Mouse (Mus musculus) heart, embryonic 13.5 days (tissue): ENCODE measurements around the gene Mcm10. TPM values are rescaled to one million over a fixed set of nuclear protein-coding genes. Genes with fewer than 3 reads are reported as not detected.

Experiments
- ATAC-seq: fragments of 200-750 bp; cut with Nextera tagmentation; 2 replicates; pipeline ENCODE4 v1.8.0; 2017; ENCODE audit warnings: moderate TSS enrichment; ENCODE audit not compliant: insufficient number of reproducible peaks, low FRiP score, low TSS enrichment; ENCODE audit errors: extremely low read depth
- H3K27ac ChIP-seq: fragments of 300-500 bp; sonication (generic); replicated peaks from 2 replicates; pipeline ENCODE4 v1.5.1; 2015; ENCODE audit warnings: moderate library complexity, mild to moderate bottlenecking, inconsistent platforms
- H3K27me3 ChIP-seq: fragments of 300-500 bp; sonication (generic); replicated peaks from 2 replicates; pipeline ENCODE4 v1.6.1; 2015; ENCODE audit warnings: mild to moderate bottlenecking, inconsistent platforms
- H3K36me3 ChIP-seq: fragments of 300-500 bp; sonication (generic); 2 replicates; pipeline ENCODE4 v1.6.1; 2015; ENCODE audit warnings: mild to moderate bottlenecking, inconsistent platforms
- H3K4me1 ChIP-seq: fragments of 300-500 bp; sonication (generic); 2 replicates; pipeline ENCODE4 v1.6.1; 2015; ENCODE audit warnings: inconsistent platforms
- H3K4me2 ChIP-seq: fragments of 300-500 bp; sonication (generic); 2 replicates; pipeline ENCODE4 v1.6.1; 2015; ENCODE audit warnings: inconsistent platforms, mild to moderate bottlenecking, moderate library complexity
- H3K4me3 ChIP-seq: fragments of 300-500 bp; sonication (generic); 2 replicates; pipeline ENCODE4 v1.5.1; 2015; ENCODE audit warnings: moderate library complexity, mild to moderate bottlenecking, inconsistent platforms
- H3K9ac ChIP-seq: fragments of 300-500 bp; sonication (generic); 2 replicates; pipeline ENCODE4 v1.6.1; 2015; ENCODE audit warnings: inconsistent platforms, mild to moderate bottlenecking, moderate library complexity
- H3K9me3 ChIP-seq: fragments of 300-500 bp; sonication (generic); 2 replicates; pipeline ENCODE4 v1.6.1; 2016; ENCODE audit warnings: inconsistent platforms
- WGBS: fragments of 180-500 bp; shearing (Covaris S2); methylation state at CpG from one replicate; pipeline ENCODE4 v1.1.7; 2015; ENCODE audit warnings: mixed read lengths; 5-methylcytosine and 5-hydroxymethylcytosine counted together
- polyA plus RNA-seq: library from polyadenylated mRNA; unstranded; fragments of >200 nt; fragmentation: Nextera tagmentation; extraction: Ambion mirVana; gene quantifications from 2 replicates; pipeline ENCODE4 v1.2.1, GENCODE M21; 2015

Mcm10 gene
- polyA plus RNA-seq, 1 experiment from 2014 or later: 17.3 TPM

- Histone ChIP-seq H3K4me2 (no peak overlapping the region), H3K27me3 (no peaks in the 10 kb centered on the region), H3K9ac (no peak overlapping the region), H3K9me3 (no peaks in the 10 kb centered on the region), H3K4me3 (no peak overlapping the region), H3K36me3 (peaks cover 38% of the 10 kb centered on the region), H3K27ac (no peak overlapping the region), H3K4me1 (peaks cover 11% of the 10 kb centered on the region)
- no peak for ATAC-seq
- WGBS: 91% methylated on average over 4 of the region's 4 CpGs
Measured at GRCm38 (mm10) chr2:5029808-5030207, 17.2 kb upstream of the Mcm10 start.

GRCm38 (mm10) chr2:5028047-5028446 is 15.5 kb upstream of the Mcm10 start:
- Histone ChIP-seq H3K4me2 (no peak overlapping the region), H3K4me3 (no peak overlapping the region), H3K27me3 (no peaks in the 10 kb centered on the region), H3K4me1 (peaks cover 12% of the 10 kb centered on the region), H3K27ac (no peak overlapping the region), H3K9ac (no peak overlapping the region), H3K36me3 (peaks cover 38% of the 10 kb centered on the region), H3K9me3 (no peaks in the 10 kb centered on the region)
- WGBS: 57% methylated on average over 7 of the region's 7 CpGs
- peak; percentile 31; the same call in 1 of the 2 replicates for ATAC-seq

- no peak overlapping the region for H3K27ac ChIP-seq
- 80% methylated on average over 6 of the region's 6 CpGs for WGBS
- H3K9me3 ChIP-seq: no peaks in the 10 kb centered on the region
- peaks cover 13% of the 10 kb centered on the region for H3K4me1 ChIP-seq
- H3K4me2 ChIP-seq: no peak overlapping the region
- ATAC-seq: no peak
- H3K9ac ChIP-seq: no peak overlapping the region
- H3K36me3 ChIP-seq: peaks cover 38% of the 10 kb centered on the region
- no peaks in the 10 kb centered on the region for H3K27me3 ChIP-seq
- H3K4me3 ChIP-seq: no peak overlapping the region
Measured at GRCm38 (mm10) chr2:5027057-5027456, 14.5 kb upstream of the Mcm10 start.

GRCm38 (mm10) chr2:5025162-5025733 is 12.7 kb upstream of the Mcm10 start:
- 46% methylated on average over 3 of the region's 4 CpGs for WGBS
- H3K27me3 ChIP-seq: no peaks in the 10 kb centered on the region
- H3K9me3 ChIP-seq: no peaks in the 10 kb centered on the region
- ATAC-seq: no peak
- no peak overlapping the region for H3K4me3 ChIP-seq
- no peak overlapping the region for H3K4me2 ChIP-seq
- H3K36me3 ChIP-seq: peaks cover 31% of the 10 kb centered on the region
- peaks cover 13% of the 10 kb centered on the region for H3K4me1 ChIP-seq
- no peak overlapping the region for H3K27ac ChIP-seq
- no peak overlapping the region for H3K9ac ChIP-seq

- Histone ChIP-seq H3K9me3 (no peaks in the 10 kb centered on the region), H3K4me3 (no peak overlapping the region), H3K4me2 (no peak overlapping the region), H3K36me3 (peaks cover 25% of the 10 kb centered on the region), H3K4me1 (peaks cover 13% of the 10 kb centered on the region), H3K27ac (no peak overlapping the region), H3K9ac (no peak overlapping the region), H3K27me3 (no peaks in the 10 kb centered on the region)
- ATAC-seq: no peak
- 76% methylated on average over 14 of the region's 14 CpGs for WGBS
Measured at GRCm38 (mm10) chr2:5023699-5024399, 11.3 kb upstream of the Mcm10 start.

GRCm38 (mm10) chr2:5023275-5023674 is 10.7 kb upstream of the Mcm10 start:
- H3K9me3 ChIP-seq: no peaks in the 10 kb centered on the region
- peaks cover 11% of the 10 kb centered on the region for H3K4me1 ChIP-seq
- no peak for ATAC-seq
- no peaks in the 10 kb centered on the region for H3K27me3 ChIP-seq
- H3K4me3 ChIP-seq: no peak overlapping the region
- H3K4me2 ChIP-seq: no peak overlapping the region
- peaks cover 25% of the 10 kb centered on the region for H3K36me3 ChIP-seq
- H3K9ac ChIP-seq: 0 out of 2 replicates have a peak overlapping the region, but pooled peaks have one; percentile 37
- WGBS: 21% methylated on average over 2 of the region's 2 CpGs
- H3K27ac ChIP-seq: no peak overlapping the region

- no peak for ATAC-seq
- H3K9me3 ChIP-seq: no peaks in the 10 kb centered on the region
- H3K27ac ChIP-seq: no peak overlapping the region
- H3K4me1 ChIP-seq: peaks cover 7% of the 10 kb centered on the region
- WGBS: 68% methylated on average over 1 of the region's 1 CpGs
- no peak overlapping the region for H3K4me3 ChIP-seq
- no peaks in the 10 kb centered on the region for H3K27me3 ChIP-seq
- no peak overlapping the region for H3K4me2 ChIP-seq
- H3K9ac ChIP-seq: no peak overlapping the region
- peaks cover 8% of the 10 kb centered on the region for H3K36me3 ChIP-seq
Measured at GRCm38 (mm10) chr2:5019708-5020107, 7.1 kb upstream of the Mcm10 start.

GRCm38 (mm10) chr2:5016922-5017321 is 4.3 kb upstream of the Mcm10 start:
- peaks cover 8% of the 10 kb centered on the region for H3K36me3 ChIP-seq
- no peaks in the 10 kb centered on the region for H3K9me3 ChIP-seq
- H3K4me3 ChIP-seq: no peak overlapping the region
- H3K27ac ChIP-seq: no peak overlapping the region
- 85% methylated on average over 7 of the region's 7 CpGs for WGBS
- H3K9ac ChIP-seq: no peak overlapping the region
- no peaks in the 10 kb centered on the region for H3K27me3 ChIP-seq
- H3K4me1 ChIP-seq: peaks cover 3% of the 10 kb centered on the region
- no peak overlapping the region for H3K4me2 ChIP-seq
- ATAC-seq: no peak

GRCm38 (mm10) chr2:5015527-5015926 is 2.9 kb upstream of the Mcm10 start:
- ATAC-seq: no peak
- H3K9ac ChIP-seq: no peak overlapping the region
- no peak overlapping the region for H3K4me2 ChIP-seq
- no peaks in the 10 kb centered on the region for H3K9me3 ChIP-seq
- no peaks in the 10 kb centered on the region; the same call in 1 of the 2 replicates for H3K36me3 ChIP-seq
- no peaks in the 10 kb centered on the region for H3K27me3 ChIP-seq
- peaks cover 13% of the 10 kb centered on the region for H3K4me1 ChIP-seq
- no peak overlapping the region for H3K27ac ChIP-seq
- no peak overlapping the region for H3K4me3 ChIP-seq
- WGBS: 78% methylated on average over 6 of the region's 6 CpGs

- Histone ChIP-seq H3K4me3 (no peak overlapping the region), H3K27me3 (no peaks in the 10 kb centered on the region), H3K36me3 (peaks cover 6% of the 10 kb centered on the region), H3K9me3 (no peaks in the 10 kb centered on the region), H3K27ac (no peak overlapping the region), H3K4me1 (peaks cover 13% of the 10 kb centered on the region), H3K4me2 (no peak overlapping the region), H3K9ac (no peak overlapping the region)
- WGBS: 65% methylated on average over 7 of the region's 7 CpGs
- no peak for ATAC-seq
Measured at GRCm38 (mm10) chr2:5014616-5015015, 2.0 kb upstream of the Mcm10 start.

- no peak overlapping the region for H3K27ac ChIP-seq
- H3K9me3 ChIP-seq: no peaks in the 10 kb centered on the region
- peaks cover 13% of the 10 kb centered on the region for H3K4me1 ChIP-seq
- peak overlapping the region; percentile 82 for H3K4me3 ChIP-seq
- WGBS: 10% methylated on average over 8 of the region's 8 CpGs
- peak overlapping the region; percentile 74 for H3K4me2 ChIP-seq
- peaks cover 27% of the 10 kb centered on the region for H3K36me3 ChIP-seq
- no peak for ATAC-seq
- peak overlapping the region; percentile 83 for H3K9ac ChIP-seq
- H3K27me3 ChIP-seq: no peaks in the 10 kb centered on the region
Measured at GRCm38 (mm10) chr2:5011898-5012490, 597 bp downstream of the Mcm10 start.
